Mouse (Mus musculus): ENCODE results near the gene Sema6d. TPM values are rescaled to one million over a fixed set of nuclear protein-coding genes. Genes with fewer than 3 reads are reported as not detected.

Gene Sema6d
- total RNA-seq, 1 experiment from 2014 or later = not detected

DNA sequence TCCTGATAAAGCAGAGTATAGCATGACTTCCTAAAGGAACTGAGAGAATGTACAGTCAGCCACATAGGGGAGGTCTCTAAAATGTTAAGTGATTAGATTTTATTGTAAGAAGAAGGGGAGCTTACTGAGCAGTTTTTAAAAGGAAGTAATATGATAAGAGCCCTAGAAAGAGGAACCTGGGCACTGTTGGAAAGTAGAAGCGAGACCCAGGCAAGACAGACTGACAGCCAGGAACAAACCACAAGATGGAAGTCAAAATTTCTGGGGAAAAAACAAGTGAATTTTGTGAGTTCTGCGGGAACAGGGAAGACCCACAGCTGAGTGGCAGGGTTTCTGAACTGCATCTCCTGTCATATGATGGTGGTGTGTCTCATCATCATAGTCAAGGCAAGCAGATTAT lies 486.3 kb downstream of the Sema6d start:
- no peak for ATAC-seq (replicated peaks; ENCODE audit: insufficient number of reproducible peaks, low FRiP score, low TSS enrichment, poor library complexity, severe bottlenecking)

DNA sequence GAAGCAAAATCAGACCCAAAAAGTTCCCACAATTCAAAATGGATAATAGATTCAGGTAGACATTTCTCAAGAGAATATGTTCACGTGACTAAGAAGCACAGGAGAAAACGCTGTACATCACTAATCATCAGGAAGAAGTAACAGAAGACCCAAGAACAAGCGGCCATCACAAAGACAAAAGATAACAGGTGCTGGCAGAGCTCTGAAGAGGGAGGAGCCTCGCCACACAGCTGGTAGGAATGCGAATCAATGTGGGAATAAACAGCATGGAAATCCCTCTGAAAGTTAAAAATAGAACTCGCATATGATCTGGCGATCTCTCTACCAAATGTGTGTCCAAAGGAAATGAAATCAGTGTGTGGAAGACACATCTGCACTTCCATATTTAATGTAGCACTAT lies 493.8 kb downstream of the Sema6d start:
- no peak for ATAC-seq (replicated peaks; ENCODE audit: insufficient number of reproducible peaks, low FRiP score, low TSS enrichment, poor library complexity, severe bottlenecking)

DNA sequence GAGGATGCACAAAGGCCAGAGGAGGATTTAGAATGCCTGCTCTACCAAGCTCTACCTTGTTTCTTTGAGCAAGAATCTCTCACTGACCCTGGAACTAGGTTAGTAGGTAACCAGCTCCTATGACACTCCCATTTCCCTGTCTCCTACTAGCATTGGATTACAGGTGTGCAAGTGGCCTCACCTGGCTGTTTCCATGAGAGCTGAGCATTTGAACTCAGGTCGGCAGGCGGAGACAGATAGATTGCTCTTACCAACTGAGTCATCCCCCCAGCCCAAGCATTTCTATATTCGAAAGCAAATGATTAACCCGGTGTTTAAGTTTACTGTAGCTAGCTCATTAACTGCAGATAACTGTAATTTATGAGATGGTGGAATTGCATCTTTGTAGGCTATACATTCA lies 503.0 kb downstream of the Sema6d start:
- no peak for ATAC-seq (replicated peaks; ENCODE audit: insufficient number of reproducible peaks, low FRiP score, low TSS enrichment, poor library complexity, severe bottlenecking)

DNA sequence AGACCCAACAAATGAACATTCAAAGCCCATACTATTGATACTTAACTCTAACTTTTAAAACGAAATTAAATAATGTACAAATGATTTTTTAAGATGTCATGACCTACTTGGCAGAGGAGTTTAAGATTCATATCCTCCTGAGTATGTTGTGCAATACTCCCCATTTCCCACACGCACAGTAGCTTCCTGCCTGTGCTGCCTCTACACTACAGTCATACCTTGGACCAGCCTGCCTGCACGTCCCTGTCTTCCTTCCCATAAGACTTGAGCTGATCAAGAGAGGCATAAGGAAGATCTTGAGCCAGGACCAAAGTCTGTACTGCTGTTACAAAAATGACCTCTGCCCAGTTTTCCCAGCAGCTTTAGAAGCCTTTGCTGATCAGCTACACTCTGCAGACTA lies 509.2 kb downstream of the Sema6d start:
- no peak for ATAC-seq (replicated peaks; ENCODE audit: insufficient number of reproducible peaks, low FRiP score, low TSS enrichment, poor library complexity, severe bottlenecking)

DNA sequence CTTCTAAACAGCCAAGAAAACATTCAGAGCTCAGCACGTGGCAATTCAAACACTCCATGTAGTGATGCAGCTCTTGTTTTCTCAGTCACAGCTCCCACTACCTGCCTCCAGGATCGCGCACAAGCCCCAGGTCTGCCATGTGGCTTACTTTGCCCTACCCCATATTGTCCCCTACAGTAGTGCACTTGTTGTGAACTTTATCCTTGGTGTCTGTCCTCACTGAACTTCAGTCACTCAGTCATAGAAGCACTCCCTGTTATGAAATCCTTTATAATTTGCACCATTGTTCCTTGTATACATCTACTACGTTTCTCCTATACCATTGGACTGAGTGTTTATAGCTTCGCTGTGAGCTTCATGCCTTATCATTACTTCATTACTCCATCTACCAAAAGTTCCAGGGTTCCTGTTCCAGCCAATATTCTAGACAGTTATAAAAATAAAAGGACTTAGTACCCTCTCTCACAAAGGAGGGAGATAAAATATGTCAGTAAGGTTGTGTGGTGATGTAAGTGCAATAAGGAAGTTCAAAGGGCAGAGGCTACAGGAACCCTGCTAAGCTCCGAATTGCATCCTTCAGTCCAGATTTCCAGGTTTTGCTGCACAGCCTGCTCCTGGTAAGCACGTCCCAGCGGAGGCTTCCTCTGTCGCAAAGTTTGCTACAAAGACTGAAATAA lies 512.1 kb downstream of the Sema6d start:
- no peak for ATAC-seq (replicated peaks; ENCODE audit: insufficient number of reproducible peaks, low FRiP score, low TSS enrichment, poor library complexity, severe bottlenecking)

DNA sequence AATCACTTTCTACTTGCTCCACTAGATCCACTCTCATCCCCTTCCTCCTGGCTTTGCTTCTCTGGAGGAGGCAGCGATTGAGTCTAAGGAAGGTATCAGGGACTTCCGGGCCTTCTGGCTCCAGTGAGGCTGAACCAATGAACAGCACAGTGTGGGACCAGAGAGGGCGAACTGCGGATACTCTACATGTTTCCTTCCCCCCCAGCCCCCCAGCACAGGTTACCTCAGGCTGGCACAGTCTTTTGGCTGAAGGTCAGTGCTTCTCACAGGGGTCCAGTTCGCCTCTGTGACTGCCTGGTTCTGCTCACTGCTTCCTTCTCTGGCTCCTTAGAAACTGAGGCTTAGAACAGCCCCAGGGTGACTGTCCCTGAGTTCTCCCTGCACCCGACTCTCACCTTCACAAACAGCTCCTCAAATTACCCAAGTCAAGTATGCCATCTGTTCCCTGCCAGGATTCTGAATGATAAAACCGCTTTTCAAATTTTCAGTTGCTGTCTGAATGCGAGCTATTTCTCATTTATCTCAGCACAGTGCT lies 512.7 kb downstream of the Sema6d start:
- no peak for ATAC-seq (replicated peaks; ENCODE audit: insufficient number of reproducible peaks, low FRiP score, low TSS enrichment, poor library complexity, severe bottlenecking)

DNA sequence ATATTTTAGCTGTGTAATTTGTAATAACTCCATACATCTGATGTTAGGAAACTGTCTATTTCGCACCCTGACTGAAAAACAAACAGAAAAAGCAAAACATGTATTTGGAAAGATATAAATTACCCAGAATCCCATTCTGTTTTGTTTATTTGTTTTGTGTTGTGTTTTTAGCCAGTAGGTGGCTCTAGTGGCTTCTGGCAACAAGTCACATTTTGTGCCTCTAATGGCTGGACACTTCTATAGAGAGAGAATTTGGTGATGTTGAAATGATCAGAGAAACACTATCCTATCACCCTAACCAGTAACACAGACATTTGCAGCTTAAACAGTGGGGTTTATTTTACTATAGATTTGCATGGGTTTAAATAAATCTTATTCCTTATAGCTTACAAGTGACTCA lies 515.6 kb downstream of the Sema6d start:
- ATAC-seq (replicated peaks; ENCODE audit: insufficient number of reproducible peaks, low FRiP score, low TSS enrichment, poor library complexity, severe bottlenecking) = no peak

DNA sequence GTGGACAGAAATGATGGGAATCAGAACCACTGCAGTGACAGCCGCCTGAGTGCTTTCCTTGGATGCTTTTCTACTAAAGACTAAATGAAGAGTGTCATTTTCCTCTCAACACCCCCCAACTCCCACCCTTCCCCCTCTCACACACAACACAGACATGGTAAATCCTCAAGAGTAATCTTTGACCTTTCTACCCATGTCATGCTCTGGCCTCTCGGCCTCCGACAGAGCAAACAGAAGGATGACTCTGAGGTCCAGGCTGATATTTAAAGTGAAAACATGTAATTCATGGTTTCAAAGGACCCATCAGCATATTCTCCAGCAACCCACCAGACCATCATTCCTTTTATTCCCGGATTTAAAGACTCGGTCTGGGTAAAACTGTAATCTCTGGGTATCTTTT lies 518.2 kb downstream of the Sema6d start:
- ATAC-seq (replicated peaks; ENCODE audit: insufficient number of reproducible peaks, low FRiP score, low TSS enrichment, poor library complexity, severe bottlenecking) = no peak

DNA sequence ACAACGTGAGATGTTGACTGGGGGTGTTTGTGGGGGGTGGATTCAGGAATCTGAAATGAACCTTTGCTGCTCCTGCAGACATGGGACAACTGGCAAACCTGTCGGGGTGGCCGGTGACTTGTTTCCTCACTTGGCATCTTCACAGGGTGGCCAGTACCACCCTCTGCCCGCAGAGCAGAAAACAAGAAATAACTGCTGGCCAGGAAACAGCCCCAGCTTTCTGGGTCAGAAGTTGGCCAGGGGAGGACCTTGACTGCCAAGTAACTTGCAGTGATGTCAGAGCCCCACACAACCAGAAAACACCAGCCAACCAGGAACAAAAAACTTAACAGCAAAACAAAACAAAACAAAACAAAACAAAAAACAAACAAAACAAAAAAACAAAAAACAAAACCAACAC lies 518.8 kb downstream of the Sema6d start:
- ATAC-seq (replicated peaks; ENCODE audit: insufficient number of reproducible peaks, low FRiP score, low TSS enrichment, poor library complexity, severe bottlenecking) = no peak

DNA sequence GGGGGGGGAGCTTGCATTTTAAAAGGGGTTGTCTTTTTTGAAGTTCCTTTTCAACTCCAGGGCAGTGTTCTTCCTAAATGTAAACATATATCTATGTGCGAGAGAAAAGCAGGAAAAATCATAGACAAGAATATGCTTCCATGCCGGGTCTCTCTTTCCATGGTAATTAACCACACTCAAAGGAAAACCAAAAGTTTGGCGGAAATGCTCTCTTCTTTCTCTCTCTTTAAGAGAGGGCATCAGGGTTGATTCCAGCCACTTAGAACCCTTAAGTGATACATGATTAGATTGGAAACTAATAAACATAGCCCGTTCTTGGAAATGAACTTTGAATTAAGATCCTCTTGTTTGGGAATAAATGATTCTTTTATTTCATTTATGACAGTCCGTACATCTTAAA lies 519.2 kb downstream of the Sema6d start:
- ATAC-seq (replicated peaks; ENCODE audit: insufficient number of reproducible peaks, low FRiP score, low TSS enrichment, poor library complexity, severe bottlenecking) = no peak

DNA sequence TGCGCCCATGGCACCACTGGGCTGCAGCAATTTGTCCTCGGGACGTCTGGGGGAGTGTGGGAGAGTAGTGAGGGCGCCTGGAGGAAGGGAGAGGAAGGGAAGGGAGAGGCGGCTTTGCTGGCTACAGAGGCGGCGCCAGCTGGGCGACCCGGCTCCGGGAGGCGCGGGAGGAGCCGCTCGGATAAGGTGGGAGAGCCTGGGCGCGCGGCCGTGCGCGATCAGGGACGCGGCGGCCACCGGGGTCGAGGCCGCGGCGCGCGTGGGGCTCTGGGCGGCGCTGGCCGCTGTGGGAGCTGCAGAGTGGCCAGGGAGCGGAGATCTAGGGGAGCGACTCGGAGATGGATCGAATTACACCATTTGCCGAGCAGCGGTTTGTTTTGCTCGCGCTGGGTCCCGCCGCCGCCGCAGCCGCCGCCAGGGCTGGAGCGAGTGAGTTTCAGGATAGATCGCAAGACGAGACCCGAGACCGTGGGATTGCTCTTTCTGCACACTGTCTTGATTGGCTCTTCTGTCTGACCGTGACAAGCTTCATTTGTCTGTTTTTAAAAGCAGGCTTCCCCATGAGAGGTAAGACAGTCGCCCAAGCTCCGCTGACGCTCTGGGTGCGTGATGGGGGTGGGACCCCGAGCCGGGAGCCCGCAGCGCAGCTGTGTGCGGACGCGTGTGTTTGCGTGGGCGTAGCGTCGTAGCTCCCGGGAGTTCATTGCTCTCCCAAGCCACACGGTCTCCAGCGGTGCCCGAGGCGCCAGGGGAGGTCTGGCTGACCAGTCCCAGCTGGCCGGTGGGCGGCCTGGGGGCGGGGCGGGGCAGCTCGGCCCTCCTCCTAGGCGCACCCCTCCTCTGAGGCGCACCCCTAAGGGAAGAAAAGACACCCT lies 520.2 kb downstream of the Sema6d start:
- no peak for ATAC-seq (replicated peaks; ENCODE audit: insufficient number of reproducible peaks, low FRiP score, low TSS enrichment, poor library complexity, severe bottlenecking)

DNA sequence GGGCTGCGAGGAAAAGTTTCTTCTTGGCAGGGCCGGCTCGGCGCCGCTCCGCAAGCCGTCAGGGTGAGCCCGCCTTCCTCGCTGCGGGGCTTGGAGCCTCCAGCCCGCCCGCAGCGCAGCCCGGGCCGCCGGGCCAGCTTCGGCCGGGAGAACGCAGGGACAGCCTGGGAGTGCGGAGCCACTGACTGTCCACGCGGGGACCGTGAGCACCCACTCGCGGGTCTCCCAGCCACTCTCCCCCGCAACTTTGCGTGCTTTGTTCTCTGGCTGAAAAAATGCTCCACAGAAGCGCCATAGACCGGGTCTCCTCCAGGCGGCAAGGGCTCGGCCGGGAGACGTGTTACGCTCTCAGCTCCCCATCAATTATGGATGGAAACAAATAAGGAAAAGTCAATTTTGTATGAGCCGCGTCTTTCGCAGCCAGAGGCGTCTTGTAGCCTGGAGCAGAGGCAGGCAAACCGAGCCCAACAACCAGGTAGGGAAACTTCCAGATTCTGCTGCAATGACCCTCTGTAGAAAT lies 520.9 kb downstream of the Sema6d start:
- no peak for ATAC-seq (replicated peaks; ENCODE audit: insufficient number of reproducible peaks, low FRiP score, low TSS enrichment, poor library complexity, severe bottlenecking)

DNA sequence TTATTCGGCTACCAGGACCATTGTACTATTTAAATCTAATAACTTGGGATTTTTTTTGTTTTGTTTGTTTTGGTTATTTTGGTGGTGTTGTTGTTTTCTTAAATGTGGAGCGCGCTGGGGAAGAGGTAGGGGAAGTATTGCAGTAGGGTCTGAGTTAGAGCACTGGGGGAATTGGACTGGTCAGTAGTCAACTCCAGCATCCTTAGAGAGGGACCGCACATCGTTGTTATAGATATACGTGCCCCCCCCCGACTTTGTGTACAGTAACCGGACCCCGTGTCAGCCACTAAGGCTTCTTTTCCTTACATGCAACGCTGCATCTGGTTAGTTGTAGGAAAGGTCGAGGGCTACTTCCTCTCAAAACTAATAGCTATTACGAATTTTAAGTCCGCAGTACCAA lies 521.5 kb downstream of the Sema6d start:
- ATAC-seq (replicated peaks; ENCODE audit: insufficient number of reproducible peaks, low FRiP score, low TSS enrichment, poor library complexity, severe bottlenecking) = no peak

DNA sequence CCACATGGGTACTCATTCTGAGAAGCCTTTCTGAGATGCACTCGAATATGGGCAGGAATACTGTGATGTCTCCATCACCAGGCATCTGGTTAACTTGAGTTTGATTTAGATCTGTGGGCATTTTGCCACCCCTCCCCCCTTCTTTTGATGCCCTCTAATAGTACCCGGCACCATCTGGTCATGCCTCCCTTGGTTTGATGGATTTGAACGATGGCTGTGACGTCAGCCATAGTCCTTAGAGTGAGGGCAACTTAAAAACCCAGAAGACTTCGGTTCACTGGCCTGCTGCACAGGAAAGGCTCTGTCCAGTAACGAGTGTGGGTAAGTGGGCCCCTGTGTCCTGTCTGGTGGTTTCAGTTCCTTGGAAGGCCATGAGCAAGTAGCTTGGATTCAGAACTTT lies 522.5 kb downstream of the Sema6d start:
- no peak for ATAC-seq (replicated peaks; ENCODE audit: insufficient number of reproducible peaks, low FRiP score, low TSS enrichment, poor library complexity, severe bottlenecking)

DNA sequence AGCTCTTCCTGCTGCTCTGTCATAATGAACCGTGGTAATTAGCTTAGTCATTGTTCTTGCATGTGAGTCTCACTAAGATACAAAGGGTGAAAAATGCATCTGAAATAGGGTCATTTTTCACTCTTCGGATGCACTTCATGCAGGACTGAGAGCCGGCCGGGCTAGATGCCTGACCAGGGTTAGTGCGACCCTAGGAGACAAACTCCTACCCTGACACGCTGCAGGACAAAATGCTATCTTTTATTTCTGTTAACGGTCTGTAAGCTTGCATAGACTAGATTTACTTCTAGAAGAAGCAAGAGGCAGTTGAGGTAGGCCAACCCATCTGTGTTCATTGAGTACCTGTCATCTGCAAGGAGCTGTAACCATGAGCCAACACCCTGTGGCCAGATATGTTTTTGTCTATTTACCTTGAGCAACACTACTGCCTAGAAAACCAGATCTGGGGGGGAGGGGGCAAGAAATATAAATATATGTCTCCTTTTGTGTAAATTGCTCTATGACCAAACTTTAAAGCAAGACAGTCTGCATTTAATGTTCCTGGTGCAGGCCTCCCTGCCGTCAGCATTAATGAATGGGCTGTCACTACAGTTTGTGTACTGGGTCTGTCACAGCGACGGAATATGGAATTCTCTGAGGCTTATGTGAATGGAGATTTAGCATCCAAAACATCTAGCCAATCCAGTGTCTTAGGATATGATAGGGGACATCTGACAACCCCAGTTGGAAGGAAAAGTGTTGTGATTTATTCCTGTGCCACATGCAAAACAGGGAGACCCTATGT lies 523.1 kb downstream of the Sema6d start:
- no peak for ATAC-seq (replicated peaks; ENCODE audit: insufficient number of reproducible peaks, low FRiP score, low TSS enrichment, poor library complexity, severe bottlenecking)

DNA sequence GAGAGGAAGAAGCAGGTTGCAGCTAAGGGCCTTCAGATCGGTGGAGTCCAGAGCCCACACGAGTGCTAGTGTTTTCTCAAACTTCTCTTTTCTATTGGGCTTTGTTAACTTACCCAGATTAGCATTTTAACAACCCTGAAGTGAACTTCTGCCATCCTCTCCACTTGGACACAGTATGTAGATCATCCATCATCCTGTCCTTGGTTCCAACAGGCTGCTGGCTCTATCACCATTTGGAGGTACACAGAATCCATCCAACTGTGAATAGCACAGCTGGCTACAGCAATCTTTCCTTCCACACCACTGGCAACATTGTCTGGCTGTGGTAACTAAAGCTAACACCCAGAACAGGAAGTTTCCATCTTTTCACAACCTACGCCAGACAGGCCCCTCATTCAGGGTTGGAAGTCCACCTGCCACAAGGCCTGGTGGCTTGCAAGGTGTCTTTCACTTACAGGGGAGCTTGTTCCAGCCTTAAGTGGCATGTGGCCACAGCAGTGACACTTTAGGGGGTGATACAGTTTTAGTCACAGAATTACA lies 524.0 kb downstream of the Sema6d start:
- no peak for ATAC-seq (replicated peaks; ENCODE audit: insufficient number of reproducible peaks, low FRiP score, low TSS enrichment, poor library complexity, severe bottlenecking)

DNA sequence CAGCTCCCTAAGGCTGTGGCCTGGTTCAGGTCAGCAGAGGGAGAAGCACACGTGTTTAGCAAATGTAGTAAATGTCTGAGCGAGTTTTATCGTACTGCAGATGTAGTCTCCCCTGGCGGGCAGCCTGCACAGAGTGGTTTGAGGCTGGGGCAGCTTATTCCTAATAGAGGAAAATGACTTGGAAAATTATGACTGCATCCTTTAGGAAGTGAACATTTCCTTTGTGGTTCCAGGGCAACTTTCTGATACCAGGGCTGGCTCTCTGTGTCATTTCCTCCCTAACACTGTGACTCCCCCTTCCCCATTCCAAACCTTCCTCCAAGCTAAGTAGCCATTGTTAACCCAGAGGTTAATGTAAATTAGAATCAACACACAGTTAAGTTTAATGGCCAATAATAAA lies 527.0 kb downstream of the Sema6d start:
- no peak for ATAC-seq (replicated peaks; ENCODE audit: insufficient number of reproducible peaks, low FRiP score, low TSS enrichment, poor library complexity, severe bottlenecking)

DNA sequence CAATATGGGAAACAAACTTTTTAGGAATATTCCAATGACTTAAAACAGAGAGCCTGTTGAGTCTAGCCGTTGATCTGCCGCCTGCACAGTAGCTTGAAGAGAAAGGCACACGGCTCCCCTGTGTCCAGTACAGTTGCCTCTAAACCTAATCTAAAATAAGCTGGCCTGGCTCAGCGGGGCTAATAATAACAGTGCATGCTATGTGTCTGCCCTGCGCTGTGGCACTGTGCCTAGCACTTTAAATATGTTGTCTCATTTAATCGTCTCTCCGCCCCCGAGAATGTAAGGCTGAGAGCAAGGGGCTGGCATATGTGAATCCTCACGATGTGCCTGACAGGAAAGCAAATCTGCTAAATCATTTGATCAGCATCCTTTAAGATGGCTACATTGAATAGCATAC lies 527.7 kb downstream of the Sema6d start:
- ATAC-seq (replicated peaks; ENCODE audit: insufficient number of reproducible peaks, low FRiP score, low TSS enrichment, poor library complexity, severe bottlenecking) = no peak

DNA sequence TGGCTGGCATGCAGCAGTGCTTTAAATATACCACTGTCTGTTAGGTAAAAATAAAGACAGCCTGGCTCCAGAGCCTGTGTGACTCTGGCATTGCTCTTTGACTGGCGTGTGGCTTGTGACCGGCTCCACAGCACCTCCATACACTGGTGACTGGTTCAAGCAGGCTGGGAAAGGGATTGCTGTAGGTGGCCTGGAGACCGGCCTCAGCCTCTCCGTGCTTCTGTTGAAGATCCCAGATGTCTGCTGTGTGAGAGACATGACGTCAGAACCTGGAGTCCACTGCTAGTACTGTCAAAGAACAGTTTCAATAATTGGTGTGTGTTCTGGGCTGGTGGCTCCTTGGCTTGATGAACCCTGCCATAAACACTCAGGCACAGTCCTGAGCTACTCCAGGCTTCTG lies 528.3 kb downstream of the Sema6d start:
- ATAC-seq (replicated peaks; ENCODE audit: insufficient number of reproducible peaks, low FRiP score, low TSS enrichment, poor library complexity, severe bottlenecking) = no peak

All from monocyte, adult 5-6 weeks (primary cell).